Mouse (Mus musculus): ENCODE results near the gene Atp8b3. TPM values are rescaled to one million over a fixed set of nuclear protein-coding genes. Genes with fewer than 3 reads are reported as not detected.

Gene Atp8b3
- polyA plus RNA-seq, 1 experiment from 2014 or later: 0.28 TPM

DNA sequence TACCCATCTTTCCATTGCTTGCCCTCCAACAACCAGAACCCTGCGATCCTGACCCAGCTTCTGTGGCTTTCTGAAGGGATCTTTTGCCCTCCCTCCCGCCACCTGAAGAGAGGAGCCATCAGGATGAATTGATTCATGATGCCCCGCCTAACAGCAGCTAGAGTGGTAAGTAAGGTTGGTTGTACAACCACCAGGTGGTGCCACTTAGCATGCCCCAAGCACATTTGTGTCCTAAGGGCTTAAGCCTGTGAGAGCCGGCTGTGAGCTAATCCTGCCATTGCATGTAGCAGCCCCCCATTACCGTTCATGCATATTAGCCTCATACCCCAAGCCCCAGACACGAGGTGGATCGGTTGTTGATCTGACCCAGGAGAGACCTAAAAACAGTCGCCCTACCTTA lies 40.0 kb upstream of the Atp8b3 start:
- peak overlapping the region; percentile 16 for H3K4me2 ChIP-seq (ENCODE audit: low read depth, low read length)
- ATAC-seq (replicated peaks; ENCODE audit: insufficient number of reproducible peaks, low FRiP score, low TSS enrichment, low read depth) (no peak), DNase-seq (ENCODE audit: low spot score) (peak; percentile 69)
- H3K9me3 ChIP-seq (replicated peaks; ENCODE audit: control insufficient read depth, low read length): no peaks in the 10 kb centered on the region
- no peaks in the 10 kb centered on the region; the same call in none of the 2 replicates for H3K4me1 ChIP-seq (ENCODE audit: control insufficient read depth, insufficient read depth, low read length)
- no peak overlapping the region for H3K27ac ChIP-seq (replicated peaks; ENCODE audit: low read depth, low read length)
- no peaks in the 10 kb centered on the region for H3K27me3 ChIP-seq (ENCODE audit: control insufficient read depth, insufficient read depth, low read length)
- no peak overlapping the region for H3K9ac ChIP-seq (replicated peaks; ENCODE audit: low read length)
- peaks cover 2% of the 10 kb centered on the region; the same call in 1 of the 2 replicates for H3K36me3 ChIP-seq (replicated peaks; ENCODE audit: control insufficient read depth, insufficient read depth, low read depth, low read length)
- 9% methylated on average over 8 of the region's 8 CpGs for WGBS
- H3K4me3 ChIP-seq (ENCODE audit: low read depth, low read length): no peak overlapping the region; the same call in 1 of the 2 replicates

DNA sequence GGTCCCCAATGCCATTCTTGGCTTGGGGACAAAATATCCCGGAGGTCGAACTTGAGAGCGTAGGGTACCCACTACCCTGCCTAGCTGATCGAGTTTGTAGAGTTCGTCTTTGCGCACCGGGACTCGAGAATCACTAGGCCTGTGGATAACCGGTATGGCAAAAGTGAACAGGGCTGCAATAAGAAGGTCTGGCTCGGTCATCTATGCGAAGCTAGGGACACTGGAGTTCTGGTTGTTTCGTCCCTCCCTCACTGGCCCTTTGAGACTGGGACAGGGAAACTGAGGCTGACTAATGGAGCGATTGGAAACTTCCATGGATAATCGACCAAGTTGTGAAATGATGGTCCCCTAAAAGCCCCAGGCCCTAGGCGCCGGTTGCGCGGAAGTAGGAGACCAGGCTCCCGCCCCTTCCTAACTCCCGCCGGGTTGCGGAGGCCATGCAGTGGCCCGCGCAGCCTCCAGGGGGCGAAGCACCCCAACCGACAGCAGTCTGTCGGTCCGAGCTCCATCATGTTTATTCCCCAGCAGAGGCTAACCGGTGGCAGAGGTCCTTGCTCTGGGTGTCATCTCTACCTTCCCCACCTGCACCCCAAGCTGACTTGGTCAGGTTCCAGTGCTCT lies 39.3 kb upstream of the Atp8b3 start:
- Histone ChIP-seq H3K9ac (replicated peaks; ENCODE audit: low read length) (peak overlapping the region; percentile 45), H3K9me3 (replicated peaks; ENCODE audit: control insufficient read depth, low read length) (no peaks in the 10 kb centered on the region), H3K27me3 (ENCODE audit: control insufficient read depth, insufficient read depth, low read length) (no peaks in the 10 kb centered on the region), H3K27ac (replicated peaks; ENCODE audit: low read depth, low read length) (peak overlapping the region; percentile 74), H3K4me1 (ENCODE audit: control insufficient read depth, insufficient read depth, low read length) (no peaks in the 10 kb centered on the region; the same call in none of the 2 replicates), H3K4me2 (ENCODE audit: low read depth, low read length) (peak overlapping the region; percentile 98), H3K36me3 (replicated peaks; ENCODE audit: control insufficient read depth, insufficient read depth, low read depth, low read length) (no peaks in the 10 kb centered on the region), H3K4me3 (ENCODE audit: low read depth, low read length) (peak overlapping the region; percentile 78)
- WGBS: under 1% methylated on average over 29 of the region's 29 CpGs
- DNase-seq (ENCODE audit: low spot score) (peak; percentile 81), ATAC-seq (replicated peaks; ENCODE audit: insufficient number of reproducible peaks, low FRiP score, low TSS enrichment, low read depth) (peak; percentile 14; the same call in 1 of the 2 replicates)

DNA sequence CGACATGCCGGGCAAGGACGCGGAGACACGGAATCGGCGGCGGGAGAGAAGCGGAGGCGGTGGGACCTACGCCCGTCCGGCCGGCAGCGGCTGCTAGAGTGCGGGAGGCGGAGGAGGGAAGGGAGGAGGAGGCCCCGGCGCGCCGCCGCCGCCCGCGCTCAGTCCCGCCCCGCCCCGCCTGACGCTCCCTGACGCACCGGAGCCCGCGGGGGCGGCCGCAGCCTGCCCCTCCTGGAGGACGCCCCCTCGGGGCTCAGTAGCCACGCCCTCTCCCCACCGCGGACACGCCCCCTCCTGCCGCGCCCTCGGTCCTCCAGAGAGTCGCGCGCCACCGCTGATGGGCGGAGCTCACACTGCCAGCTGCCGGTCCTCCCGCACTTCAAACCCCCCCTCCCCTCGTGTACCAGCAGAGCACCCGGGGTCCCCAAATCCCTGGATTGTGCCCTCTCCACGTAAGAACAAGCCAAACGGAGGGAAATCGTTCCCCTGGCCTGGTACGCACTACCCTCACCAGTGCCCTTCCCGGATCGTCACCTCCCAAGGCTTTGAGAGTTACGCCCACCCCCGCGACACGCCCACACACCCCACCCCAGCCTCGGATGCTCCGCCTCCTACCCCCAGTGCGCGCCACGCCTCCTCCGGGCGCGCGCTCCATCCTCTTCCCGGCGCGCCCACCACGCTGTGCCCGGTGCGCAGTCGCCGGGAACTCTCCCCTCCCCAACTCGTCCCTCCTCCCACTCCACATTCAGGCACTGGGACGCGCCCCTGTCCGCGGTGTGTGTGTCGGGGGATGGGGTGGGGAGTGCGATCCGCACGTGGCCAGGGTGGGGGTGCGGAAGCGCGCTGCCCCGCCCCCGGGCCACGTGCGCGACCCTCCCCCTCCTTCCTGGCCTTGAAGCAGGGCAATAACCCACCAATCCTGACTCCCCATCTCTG lies 38.5 kb upstream of the Atp8b3 start, which contains the start of gene Klf16:
Gene Klf16, minus strand, starts transcription at position 127 of the 936 bp plus-strand sequence.
- Histone ChIP-seq H3K36me3 (replicated peaks; ENCODE audit: control insufficient read depth, insufficient read depth, low read depth, low read length) (no peaks in the 10 kb centered on the region), H3K4me3 (ENCODE audit: low read depth, low read length) (peak within 1 kb of the TSS; percentile 78), H3K9ac (replicated peaks; ENCODE audit: low read length) (peak within 1 kb of the TSS; percentile 73), H3K9me3 (replicated peaks; ENCODE audit: control insufficient read depth, low read length) (no peaks in the 10 kb centered on the region), H3K4me2 (ENCODE audit: low read depth, low read length) (peak within 1 kb of the TSS; percentile 98), H3K4me1 (ENCODE audit: control insufficient read depth, insufficient read depth, low read length) (no peaks in the 10 kb centered on the region; the same call in none of the 2 replicates), H3K27ac (replicated peaks; ENCODE audit: low read depth, low read length) (peak within 1 kb of the TSS; percentile 74), H3K27me3 (ENCODE audit: control insufficient read depth, insufficient read depth, low read length) (no peaks in the 10 kb centered on the region)
- WGBS: 1% methylated on average over 54 of the region's 97 CpGs
- DNase-seq (ENCODE audit: low spot score) (peak; percentile 96), ATAC-seq (replicated peaks; ENCODE audit: insufficient number of reproducible peaks, low FRiP score, low TSS enrichment, low read depth) (peak; percentile 69)

DNA sequence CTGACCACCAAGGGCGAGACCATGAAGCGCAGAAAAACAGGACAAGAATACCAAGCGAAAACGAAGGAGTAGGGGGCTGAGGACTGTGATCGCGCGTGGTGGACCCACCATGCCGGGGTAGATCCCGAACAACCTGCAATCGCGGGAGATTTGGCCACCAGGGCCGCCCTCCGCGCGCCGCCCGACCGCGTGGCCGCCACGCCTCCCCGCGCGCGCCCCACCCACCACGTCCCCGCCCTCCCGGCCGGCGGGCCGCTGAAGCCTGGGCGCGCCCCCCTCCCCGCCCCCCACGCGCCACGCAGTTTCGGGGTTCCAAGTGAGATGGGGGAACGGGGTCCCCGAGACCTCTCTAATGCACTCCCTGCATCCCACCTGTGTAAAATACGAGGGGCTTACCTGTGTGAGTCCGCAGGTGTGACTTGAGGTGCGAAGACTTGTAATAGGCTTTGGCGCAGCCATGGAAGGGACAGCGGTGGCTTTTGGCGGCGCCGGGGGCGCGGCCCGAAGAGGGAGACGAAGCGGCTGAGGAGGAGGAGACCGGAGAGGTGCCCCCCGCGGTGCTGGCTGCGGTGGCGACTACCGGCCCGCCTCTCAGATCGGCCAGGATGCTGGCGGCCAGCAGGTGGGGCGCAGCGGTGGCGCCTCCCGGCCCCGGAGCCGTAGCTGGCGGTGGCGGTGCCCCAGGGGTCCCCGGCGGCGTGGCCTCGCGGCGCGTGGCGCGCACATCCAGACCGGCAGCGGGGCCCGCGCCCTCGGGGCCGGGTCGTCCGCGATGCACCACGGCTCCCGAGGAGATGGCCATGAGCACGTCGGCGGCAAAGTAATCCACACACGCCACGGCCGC lies 37.6 kb upstream of the Atp8b3 start:
- Histone ChIP-seq H3K9ac (replicated peaks; ENCODE audit: low read length) (peak overlapping the region; percentile 73), H3K9me3 (replicated peaks; ENCODE audit: control insufficient read depth, low read length) (no peaks in the 10 kb centered on the region), H3K4me2 (ENCODE audit: low read depth, low read length) (peak overlapping the region; percentile 98), H3K4me3 (ENCODE audit: low read depth, low read length) (peak overlapping the region; percentile 78), H3K27ac (replicated peaks; ENCODE audit: low read depth, low read length) (peak overlapping the region; percentile 72), H3K27me3 (ENCODE audit: control insufficient read depth, insufficient read depth, low read length) (no peaks in the 10 kb centered on the region), H3K4me1 (ENCODE audit: control insufficient read depth, insufficient read depth, low read length) (no peaks in the 10 kb centered on the region; the same call in none of the 2 replicates), H3K36me3 (replicated peaks; ENCODE audit: control insufficient read depth, insufficient read depth, low read depth, low read length) (no peaks in the 10 kb centered on the region)
- under 1% methylated on average over 90 of the region's 96 CpGs for WGBS
- ATAC-seq (replicated peaks; ENCODE audit: insufficient number of reproducible peaks, low FRiP score, low TSS enrichment, low read depth): no peak
- DNase-seq (ENCODE audit: low spot score): peak; percentile 65

DNA sequence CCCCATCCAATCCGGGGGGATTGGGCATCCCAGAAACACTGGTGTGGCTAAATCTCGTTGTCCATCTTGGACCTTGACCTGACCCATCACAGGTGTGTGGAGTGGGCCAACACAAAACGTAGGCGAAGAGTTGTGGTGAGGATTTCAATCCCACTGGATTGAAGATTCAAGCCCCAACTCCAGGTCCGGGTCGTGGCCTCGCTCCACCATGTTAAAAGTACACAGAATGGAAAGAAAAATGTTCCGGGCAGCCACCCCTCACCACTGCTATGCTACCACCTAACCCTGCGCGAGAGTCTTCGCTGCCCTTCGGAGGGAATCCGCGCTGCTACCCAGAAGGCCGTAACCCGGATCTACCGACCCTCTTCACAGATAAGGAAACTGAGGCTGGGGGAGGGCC lies 37.0 kb upstream of the Atp8b3 start:
- WGBS: 16% methylated on average over 17 of the region's 17 CpGs
- peaks cover 5% of the 10 kb centered on the region for H3K4me1 ChIP-seq (ENCODE audit: control insufficient read depth, insufficient read depth, low read length)

DNA sequence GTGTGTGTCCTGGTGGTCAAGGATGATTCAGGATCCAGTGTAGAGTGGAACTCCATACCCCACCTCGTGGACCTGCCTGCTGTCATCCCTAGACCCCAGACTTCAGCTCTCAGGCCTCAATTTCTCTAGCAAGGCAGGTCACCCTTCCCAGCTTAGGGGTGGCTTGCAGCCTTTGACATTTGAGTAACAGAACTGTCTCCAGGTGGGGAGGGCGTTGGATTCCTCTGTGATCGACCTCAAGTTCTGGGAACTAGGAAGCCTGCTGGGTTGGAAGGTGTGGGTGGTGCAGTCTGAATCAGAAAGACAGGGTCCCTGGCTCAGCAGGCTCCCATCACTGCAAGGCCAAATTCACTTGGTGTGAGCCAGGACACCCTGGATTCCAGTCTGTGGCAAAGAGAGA lies 36.0 kb upstream of the Atp8b3 start:
- Histone ChIP-seq H3K27ac (replicated peaks; ENCODE audit: low read depth, low read length) (no peak overlapping the region), H3K9me3 (replicated peaks; ENCODE audit: control insufficient read depth, low read length) (no peaks in the 10 kb centered on the region), H3K4me1 (ENCODE audit: control insufficient read depth, insufficient read depth, low read length) (peaks cover 6% of the 10 kb centered on the region), H3K27me3 (ENCODE audit: control insufficient read depth, insufficient read depth, low read length) (no peaks in the 10 kb centered on the region), H3K4me3 (ENCODE audit: low read depth, low read length) (no peak overlapping the region), H3K4me2 (ENCODE audit: low read depth, low read length) (no peak overlapping the region), H3K9ac (replicated peaks; ENCODE audit: low read length) (no peak overlapping the region), H3K36me3 (replicated peaks; ENCODE audit: control insufficient read depth, insufficient read depth, low read depth, low read length) (no peaks in the 10 kb centered on the region)
- WGBS: 73% methylated on average over 3 of the region's 3 CpGs
- ATAC-seq (replicated peaks; ENCODE audit: insufficient number of reproducible peaks, low FRiP score, low TSS enrichment, low read depth): no peak
- no peak for DNase-seq (ENCODE audit: low spot score)

More for the DNA sequence above, 37.0 kb upstream of the Atp8b3 start:
- Histone ChIP-seq H3K9me3 (replicated peaks; ENCODE audit: control insufficient read depth, low read length) (no peaks in the 10 kb centered on the region), H3K4me2 (ENCODE audit: low read depth, low read length) (peak overlapping the region; percentile 98), H3K27ac (replicated peaks; ENCODE audit: low read depth, low read length) (no peak overlapping the region), H3K27me3 (ENCODE audit: control insufficient read depth, insufficient read depth, low read length) (no peaks in the 10 kb centered on the region), H3K9ac (replicated peaks; ENCODE audit: low read length) (peak overlapping the region; percentile 73), H3K36me3 (replicated peaks; ENCODE audit: control insufficient read depth, insufficient read depth, low read depth, low read length) (no peaks in the 10 kb centered on the region), H3K4me3 (ENCODE audit: low read depth, low read length) (peak overlapping the region; percentile 78)
- ATAC-seq (replicated peaks; ENCODE audit: insufficient number of reproducible peaks, low FRiP score, low TSS enrichment, low read depth) (no peak), DNase-seq (ENCODE audit: low spot score) (no peak)

DNA sequence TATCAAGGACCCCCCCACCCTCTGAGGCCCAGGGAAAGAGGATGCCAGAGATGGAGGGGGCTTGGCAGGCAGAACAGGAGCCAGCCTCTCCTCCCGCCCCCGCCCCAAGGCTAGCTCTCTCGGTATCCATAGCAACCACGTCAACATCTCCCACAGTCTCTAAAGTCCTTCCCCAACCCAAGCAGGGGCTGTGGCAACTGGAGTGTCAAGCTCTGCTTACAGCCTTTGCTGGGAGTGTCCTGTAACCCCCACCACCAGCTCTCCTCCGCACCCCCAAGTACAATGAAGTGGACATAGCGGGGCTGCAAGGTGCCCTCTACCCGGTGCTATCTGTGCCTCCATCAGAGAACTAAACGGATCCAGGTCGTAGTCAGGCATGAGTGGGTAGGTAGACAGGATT lies 35.0 kb upstream of the Atp8b3 start:
- no peak overlapping the region for H3K4me3 ChIP-seq (ENCODE audit: low read depth, low read length)
- H3K4me1 ChIP-seq (ENCODE audit: control insufficient read depth, insufficient read depth, low read length): peaks cover 6% of the 10 kb centered on the region
- ATAC-seq (replicated peaks; ENCODE audit: insufficient number of reproducible peaks, low FRiP score, low TSS enrichment, low read depth): no peak
- no peaks in the 10 kb centered on the region for H3K9me3 ChIP-seq (replicated peaks; ENCODE audit: control insufficient read depth, low read length)
- H3K4me2 ChIP-seq (ENCODE audit: low read depth, low read length): no peak overlapping the region
- WGBS: 64% methylated on average over 9 of the region's 9 CpGs
- H3K9ac ChIP-seq (replicated peaks; ENCODE audit: low read length): no peak overlapping the region; the same call in 1 of the 2 replicates
- no peaks in the 10 kb centered on the region for H3K36me3 ChIP-seq (replicated peaks; ENCODE audit: control insufficient read depth, insufficient read depth, low read depth, low read length)
- H3K27ac ChIP-seq (replicated peaks; ENCODE audit: low read depth, low read length): no peak overlapping the region
- no peak for DNase-seq (ENCODE audit: low spot score)
- no peaks in the 10 kb centered on the region for H3K27me3 ChIP-seq (ENCODE audit: control insufficient read depth, insufficient read depth, low read length)
